25 mouse cellular contexts compared by ENCODE assay signal in genomic region chr14:17234898-17235297, GRCm38 (mm10).
"Had no signal": no experiment of that assay in that cellular context is flagged by ENCODE, and none has a peak within 500 bp of the region (broad histone marks: within the 10 kb centered on the region; RNA-seq: fewer than 3 reads in every experiment).

No protein-coding gene starts in this region.

- H3K4me1 ChIP-seq: heart, embryonic 13.5 days; heart, embryonic 15.5 days; hindbrain, embryonic 13.5 days; hindbrain, embryonic 15.5 days; kidney, embryonic 15.5 days; limb, embryonic 13.5 days; limb, embryonic 15.5 days; liver, embryonic 12.5 days had no signal

- DNase-seq: gastrocnemius, adult 2 months; gastrocnemius, postnatal 10 days; gastrocnemius, postnatal 25 days; heart, adult 2 months; heart, postnatal 14 days; heart, postnatal 36 days; kidney, adult 11 months; kidney, adult 2 months; kidney, adult 9 months; kidney, postnatal 10 days; kidney, postnatal 25 days; layer of hippocampus, adult 9-11 months; layer of hippocampus, postnatal 36 days; left cerebral cortex, postnatal 4 days had no signal

- H3K36me3 ChIP-seq: heart, embryonic 13.5 days; heart, embryonic 15.5 days; hindbrain, embryonic 13.5 days; hindbrain, embryonic 15.5 days; kidney, embryonic 15.5 days; limb, embryonic 13.5 days; limb, embryonic 15.5 days; liver, embryonic 12.5 days had no signal

- H3K9ac ChIP-seq: heart, embryonic 13.5 days; heart, embryonic 15.5 days; hindbrain, embryonic 13.5 days; hindbrain, embryonic 15.5 days; kidney, embryonic 15.5 days; limb, embryonic 13.5 days; limb, embryonic 15.5 days; liver, embryonic 12.5 days had no signal

- H3K4me3 ChIP-seq: gastrocnemius, adult 2 months; heart, adult 2 months; heart, embryonic 13.5 days; heart, embryonic 15.5 days; hindbrain, embryonic 13.5 days; hindbrain, embryonic 15.5 days; kidney, embryonic 15.5 days; limb, embryonic 13.5 days; limb, embryonic 15.5 days; liver, embryonic 12.5 days had no signal

- H3K4me2 ChIP-seq: heart, embryonic 11.5 days; heart, embryonic 13.5 days; heart, embryonic 15.5 days; hindbrain, embryonic 13.5 days; hindbrain, embryonic 15.5 days; kidney, embryonic 15.5 days; limb, embryonic 13.5 days; limb, embryonic 15.5 days; liver, embryonic 12.5 days had no signal

- H3K27me3 ChIP-seq: heart, embryonic 13.5 days; heart, embryonic 15.5 days; hindbrain, embryonic 13.5 days; hindbrain, embryonic 15.5 days; kidney, embryonic 15.5 days; limb, embryonic 13.5 days; limb, embryonic 15.5 days; liver, embryonic 12.5 days had no signal

- ATAC-seq: hindbrain, postnatal 0 days; intestine, embryonic 16.5 days; liver, embryonic 12.5 days had no signal

- H3K27ac ChIP-seq: gastrocnemius, adult 2 months; heart, adult 2 months; heart, embryonic 13.5 days; heart, embryonic 15.5 days; hindbrain, embryonic 13.5 days; hindbrain, embryonic 15.5 days; hindbrain, postnatal 0 days; kidney, embryonic 15.5 days; limb, embryonic 13.5 days; limb, embryonic 15.5 days; liver, embryonic 12.5 days had no signal

- H3K9me3 ChIP-seq: heart, embryonic 15.5 days; hindbrain, embryonic 13.5 days; hindbrain, embryonic 15.5 days; kidney, embryonic 15.5 days; limb, embryonic 15.5 days; liver, embryonic 12.5 days had no signal
